ENCODE assay signal across 18 mouse cellular contexts in the genomic region with DNA sequence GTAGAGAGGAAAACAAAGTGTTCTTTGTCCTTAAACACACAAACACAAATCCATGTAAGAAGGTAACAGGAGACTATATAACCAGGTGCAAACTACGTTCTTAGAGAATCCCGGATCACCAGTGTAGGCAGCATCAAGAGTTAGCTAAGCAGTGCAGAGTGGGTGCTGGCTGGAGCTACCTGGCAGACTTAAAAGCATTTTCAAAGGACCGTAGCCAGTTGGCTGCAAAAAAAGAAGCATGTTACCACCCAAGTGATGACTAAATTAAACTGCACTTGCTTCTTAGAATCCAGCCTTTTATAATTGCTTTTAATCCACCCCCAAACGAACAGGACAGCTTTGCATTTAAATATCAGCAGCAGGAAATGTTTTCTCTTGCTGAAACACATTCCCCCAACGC.
A peak's percentile ranks its signal among the peaks of the same experiment; 100 is the strongest.
DNase-seq lines count a peak whose midpoint lies in the region; ATAC-seq and TF ChIP-seq lines count a peak whose summit lies in the region.
"Had no signal": no experiment of that assay in that cellular context is flagged by ENCODE, and none has a peak within 500 bp of the region (broad histone marks: within the 10 kb centered on the region; RNA-seq: fewer than 3 reads in every experiment).

No protein-coding gene starts in this region.

- peak; percentile 37 for DNase-seq in forebrain, embryonic 14.5 days (ENCODE audit: low spot score)
- no peak for DNase-seq in forebrain, embryonic 11.5 days (ENCODE audit: low spot score)
- DNase-seq in brain, adult 2 months (ENCODE audit: low read depth, low spot score) = peak; percentile 89
- peak; percentile 17 to 78 for DNase-seq in layer of hippocampus, adult 2 months (ENCODE audit: low spot score in 2 of 2)
- peak; percentile 48 to 94 for DNase-seq in left cerebral cortex, postnatal 25 days (ENCODE audit: low spot score in 2 of 2)
- DNase-seq in gastrocnemius, adult 2 months = no peak
- DNase-seq in urinary bladder, postnatal 36 days (ENCODE audit: low spot score in 2 of 2) = no peak
- DNase-seq in urinary bladder, postnatal 14 days (ENCODE audit: low spot score) = no peak
- DNase-seq: cerebellum, adult 9-11 months; heart, postnatal 10 days; kidney, adult 8-10 months; lung, embryonic 14.5 days had no signal

- ATAC-seq in forebrain, embryonic 14.5 days = no peak
- ATAC-seq in forebrain, embryonic 11.5 days (replicated peaks; ENCODE audit: low FRiP score) = no peak
- ATAC-seq: activated CD4-positive, CD25-positive, alpha-beta regulatory T cell, adult 4 months had no signal

- no peaks in the 10 kb centered on the region for H3K36me3 ChIP-seq in forebrain, embryonic 14.5 days (ENCODE audit: control insufficient read depth, insufficient read depth, low read length)
- H3K36me3 ChIP-seq in forebrain, embryonic 11.5 days (ENCODE audit: control insufficient read depth, insufficient read depth, low read length) = no peaks in the 10 kb centered on the region
- H3K36me3 ChIP-seq: embryonic facial prominence, embryonic 12.5 days; forebrain, embryonic 10.5 days; neural tube, embryonic 13.5 days had no signal

- no peaks in the 10 kb centered on the region for H3K9me3 ChIP-seq in forebrain, embryonic 14.5 days (replicated peaks; ENCODE audit: control insufficient read depth, low read length)
- no peaks in the 10 kb centered on the region for H3K9me3 ChIP-seq in forebrain, embryonic 11.5 days (ENCODE audit: control insufficient read depth, low read length)
- H3K9me3 ChIP-seq: embryonic facial prominence, embryonic 12.5 days; forebrain, embryonic 10.5 days; megakaryocyte, embryonic 14.5 days; neural tube, embryonic 13.5 days had no signal

- H3K4me3 ChIP-seq in forebrain, embryonic 14.5 days (ENCODE audit: low read depth, low read length) = no peak overlapping the region
- H3K4me3 ChIP-seq in forebrain, embryonic 11.5 days (ENCODE audit: low read depth, low read length) = no peak overlapping the region
- no peak overlapping the region for H3K4me3 ChIP-seq in layer of hippocampus, adult 2 months
- H3K4me3 ChIP-seq in gastrocnemius, adult 2 months = no peak overlapping the region
- H3K4me3 ChIP-seq: embryonic facial prominence, embryonic 12.5 days; forebrain, embryonic 10.5 days; megakaryocyte, embryonic 14.5 days; neural tube, embryonic 13.5 days had no signal

- intact Hi-C loops in left cerebral cortex, postnatal 25 days (cut with DNase I) = loop anchor here (5.0 kb wide), 1 partner anchor 99 kb away; no protein-coding TSS in a partner anchor
- intact Hi-C loops in gastrocnemius, adult 2 months (cut with DNase I) = loop anchor here (10.0 kb wide), 1 partner anchor 248 kb away; no protein-coding TSS in a partner anchor

- no peak overlapping the region for H3K4me2 ChIP-seq in forebrain, embryonic 14.5 days (ENCODE audit: low read length)
- H3K4me2 ChIP-seq in forebrain, embryonic 11.5 days (ENCODE audit: low read depth, low read length, severe bottlenecking) = no peak overlapping the region
- H3K4me2 ChIP-seq: embryonic facial prominence, embryonic 12.5 days; lung, embryonic 14.5 days; neural tube, embryonic 13.5 days had no signal

- no peaks in the 10 kb centered on the region for H3K27me3 ChIP-seq in forebrain, embryonic 14.5 days (replicated peaks; ENCODE audit: control insufficient read depth, insufficient read depth, low read length)
- H3K27me3 ChIP-seq in forebrain, embryonic 11.5 days (ENCODE audit: control insufficient read depth, insufficient read depth, low read length) = no peaks in the 10 kb centered on the region
- H3K27me3 ChIP-seq: CH12.LX; embryonic facial prominence, embryonic 12.5 days had no signal

- peaks cover 5% of the 10 kb centered on the region; the same call in 1 of the 2 replicates for H3K4me1 ChIP-seq in forebrain, embryonic 14.5 days (ENCODE audit: control insufficient read depth, insufficient read depth, low read length)
- peaks cover 7% of the 10 kb centered on the region; the same call in 1 of the 2 replicates for H3K4me1 ChIP-seq in forebrain, embryonic 11.5 days (replicated peaks; ENCODE audit: control insufficient read depth, insufficient read depth, low read length)

- H3K9ac ChIP-seq in forebrain, embryonic 14.5 days (ENCODE audit: low read length) = no peak overlapping the region
- no peak overlapping the region for H3K9ac ChIP-seq in forebrain, embryonic 11.5 days (ENCODE audit: low read length)
- H3K9ac ChIP-seq: embryonic facial prominence, embryonic 12.5 days; lung, embryonic 14.5 days; neural tube, embryonic 13.5 days had no signal

- TF ChIP-seq CTCF in layer of hippocampus, adult 2 months (conservative IDR thresholded peaks at IDR 0.05) = no peak
- no peak for TF ChIP-seq CTCF in gastrocnemius, adult 2 months (IDR thresholded peaks at IDR 0.05)

- WGBS in forebrain, embryonic 14.5 days = 30% methylated on average over 5 of the region's 5 CpGs
- 34% methylated on average over 5 of the region's 5 CpGs for WGBS in forebrain, embryonic 11.5 days

- no peak overlapping the region for H3K27ac ChIP-seq in forebrain, embryonic 14.5 days (ENCODE audit: low read depth, low read length)
- no peak overlapping the region for H3K27ac ChIP-seq in forebrain, embryonic 11.5 days (ENCODE audit: low read depth, low read length)
- peak overlapping the region; percentile 40; the same call in 1 of the 2 replicates for H3K27ac ChIP-seq in layer of hippocampus, adult 2 months
- H3K27ac ChIP-seq in gastrocnemius, adult 2 months = no peak overlapping the region
- H3K27ac ChIP-seq: embryonic facial prominence, embryonic 12.5 days; forebrain, embryonic 10.5 days; neural tube, embryonic 13.5 days had no signal

Comparison
In these comparisons a context has a peak if more than half of its experiments do, and no peak if none do; other contexts are left out.
1. DNase-seq: peak in forebrain, embryonic 14.5 days (single experiment), brain, adult 2 months (single experiment), layer of hippocampus, adult 2 months (2 of 2) and left cerebral cortex, postnatal 25 days (2 of 2); none in forebrain, embryonic 11.5 days (single experiment), gastrocnemius, adult 2 months (single experiment), urinary bladder, postnatal 36 days (0 of 2) and urinary bladder, postnatal 14 days (single experiment).